Mouse (Mus musculus): Measurements from ENCODE around the gene Cacna1a.

Cacna1a gene

DNA sequence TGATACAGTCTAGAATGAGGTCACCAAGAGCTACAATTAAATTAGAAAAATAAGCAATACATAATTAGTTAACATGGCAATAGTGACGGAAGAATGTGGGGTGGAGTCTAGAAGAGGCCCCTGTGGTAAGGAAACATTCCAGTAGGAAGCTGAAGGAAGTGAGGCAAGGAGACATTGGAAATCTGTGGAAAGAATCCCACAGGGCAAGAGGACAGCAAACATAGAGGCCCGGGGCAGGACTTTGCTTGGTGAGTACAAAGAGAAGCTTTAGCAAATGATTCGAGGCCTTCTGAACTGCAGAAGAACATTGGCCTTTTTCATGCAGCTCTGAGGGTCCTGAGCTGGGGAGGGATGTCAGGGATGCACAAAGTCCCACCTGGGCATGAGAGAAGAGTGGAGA, at the start of gene Cacna1a:
Gene Cacna1a (plus strand): TSS at position 166 of the 400 bp plus-strand sequence.
- in situ Hi-C loops (cut with MboI; ENCODE audit: low pct_unique_long_range_greater_than_20kb in 1 of 2, low sequenced_read_pairs in 2 of 2, unreplicated experiment in 1 of 2), result no loop called here

DNA sequence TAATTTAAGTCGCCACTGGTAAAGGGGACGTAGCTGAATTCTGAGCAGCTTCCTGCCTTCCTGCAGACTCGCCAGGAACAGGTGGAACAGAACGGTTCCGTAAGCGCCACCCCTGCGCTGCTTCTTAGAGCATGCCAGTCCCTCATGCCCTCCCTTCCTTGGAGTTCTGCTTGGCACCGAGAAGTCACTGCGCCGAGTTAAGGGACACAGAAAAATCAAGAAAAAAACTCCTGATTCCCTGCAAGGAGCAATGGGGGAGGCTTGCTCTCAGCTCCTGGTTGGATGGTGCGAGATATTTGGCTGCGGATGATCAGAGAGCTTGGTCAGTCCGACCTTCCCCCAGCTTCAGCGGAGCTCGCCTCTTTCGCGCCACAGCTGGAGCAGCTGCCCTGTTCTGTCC, 49.7 kb upstream of the Cacna1a start:
- in situ Hi-C loops (cut with MboI; ENCODE audit: low pct_unique_long_range_greater_than_20kb in 1 of 2, low sequenced_read_pairs in 2 of 2, unreplicated experiment in 1 of 2), result no loop called here

DNA sequence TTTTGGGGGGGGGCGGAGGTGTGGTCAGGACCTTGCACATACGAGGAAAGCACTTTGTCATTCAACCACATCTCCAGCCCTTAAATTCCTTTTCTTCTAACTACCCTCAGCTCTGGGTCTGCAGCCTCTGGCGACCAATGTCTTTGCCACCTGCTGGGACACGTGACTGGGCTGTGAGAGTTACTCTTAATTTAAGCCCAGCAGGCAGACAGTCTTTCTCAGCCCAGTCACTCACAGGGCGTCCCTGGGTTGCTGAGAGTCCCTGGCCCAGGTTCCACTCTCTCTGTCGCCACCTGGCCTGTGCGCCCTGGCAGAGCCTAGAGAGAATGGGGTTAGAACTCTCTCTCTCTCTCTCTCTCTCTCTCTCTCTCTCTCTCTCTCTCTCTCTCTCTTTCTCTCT, 48.9 kb upstream of the Cacna1a start:
- in situ Hi-C loops (cut with MboI; ENCODE audit: low pct_unique_long_range_greater_than_20kb in 1 of 2, low sequenced_read_pairs in 2 of 2, unreplicated experiment in 1 of 2), result no loop called here

DNA sequence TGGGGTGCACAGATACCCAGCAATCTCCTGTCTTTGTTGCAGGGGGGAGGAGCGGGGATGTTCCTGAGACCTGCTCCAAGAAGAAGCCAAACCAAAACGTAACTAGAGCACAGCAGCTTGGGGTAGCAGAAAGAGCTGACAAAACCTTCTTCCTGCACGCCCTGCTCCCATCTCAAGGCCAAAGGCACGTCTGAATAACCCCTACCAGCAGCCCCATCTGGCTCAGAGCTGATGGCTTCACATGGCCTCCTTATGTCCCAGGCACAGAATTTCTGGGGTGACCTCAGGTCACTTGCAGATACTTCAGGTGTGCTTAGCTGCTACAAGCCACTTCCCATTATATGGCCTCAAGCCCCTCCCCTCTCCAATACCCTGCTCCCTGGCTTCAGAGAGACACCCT, 48.4 kb upstream of the Cacna1a start:
- in situ Hi-C loops (cut with MboI; ENCODE audit: low pct_unique_long_range_greater_than_20kb in 1 of 2, low sequenced_read_pairs in 2 of 2, unreplicated experiment in 1 of 2), result no loop called here

DNA sequence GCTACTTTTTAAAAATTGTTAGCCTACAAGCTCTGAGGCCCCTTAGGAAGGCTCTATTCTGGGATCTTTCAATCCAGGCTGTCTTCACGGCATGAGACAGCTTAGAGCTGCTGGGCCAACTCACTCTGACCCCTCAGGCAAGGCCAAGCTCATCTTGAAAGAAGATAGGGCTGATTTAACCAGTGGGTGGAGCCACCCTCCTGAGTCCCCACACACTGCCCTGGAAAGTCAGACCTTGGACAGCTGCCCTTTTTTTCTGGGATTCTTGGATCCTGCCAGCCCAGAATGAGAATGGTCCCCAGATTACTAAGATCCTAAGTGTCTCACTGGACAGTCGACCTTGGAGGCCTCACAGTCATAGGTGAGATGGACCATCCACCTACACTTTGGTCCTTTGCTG, 47.6 kb upstream of the Cacna1a start:
- in situ Hi-C loops (cut with MboI; ENCODE audit: low pct_unique_long_range_greater_than_20kb in 1 of 2, low sequenced_read_pairs in 2 of 2, unreplicated experiment in 1 of 2), result no loop called here

DNA sequence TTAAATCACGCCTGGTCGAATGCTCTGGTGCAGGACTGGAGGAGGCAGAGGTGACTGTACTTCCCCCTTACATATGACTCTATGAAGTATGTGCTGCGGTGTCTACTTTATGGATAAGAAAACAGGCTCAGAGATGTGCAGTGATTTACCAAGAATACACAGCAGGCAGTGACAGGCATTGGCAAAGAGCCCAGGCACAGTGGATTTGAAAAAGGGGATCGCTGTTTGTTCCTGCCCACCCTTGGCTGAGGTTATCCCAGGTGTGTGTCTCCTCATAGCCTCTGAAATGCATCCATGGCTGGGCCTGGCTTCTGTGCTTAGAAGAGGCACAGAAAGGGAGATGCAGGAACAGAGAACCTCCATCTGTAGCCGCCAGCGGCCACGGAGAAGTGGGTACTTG, 42.7 kb upstream of the Cacna1a start:
- in situ Hi-C loops (cut with MboI; ENCODE audit: low pct_unique_long_range_greater_than_20kb in 1 of 2, low sequenced_read_pairs in 2 of 2, unreplicated experiment in 1 of 2), result no loop called here

DNA sequence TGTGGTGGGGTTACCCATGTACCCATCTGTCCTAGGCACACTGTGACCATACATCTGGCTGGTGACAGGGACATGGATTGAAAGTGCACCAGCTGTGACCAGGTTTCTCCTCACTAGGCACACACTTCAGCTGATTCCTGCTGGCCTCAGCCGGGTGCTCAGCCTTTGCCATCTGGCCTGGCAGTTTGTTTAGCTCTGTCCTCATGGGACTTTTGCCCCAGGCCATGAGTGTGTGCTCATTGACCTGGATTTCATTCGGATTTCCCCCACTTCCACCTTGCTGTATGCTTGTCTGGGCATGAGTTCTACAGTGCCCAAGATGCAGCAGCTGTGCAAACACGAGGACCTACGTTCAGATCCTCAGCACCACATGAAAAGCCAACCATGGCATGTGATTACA, 41.8 kb upstream of the Cacna1a start:
- in situ Hi-C loops (cut with MboI; ENCODE audit: low pct_unique_long_range_greater_than_20kb in 1 of 2, low sequenced_read_pairs in 2 of 2, unreplicated experiment in 1 of 2), result no loop called here

DNA sequence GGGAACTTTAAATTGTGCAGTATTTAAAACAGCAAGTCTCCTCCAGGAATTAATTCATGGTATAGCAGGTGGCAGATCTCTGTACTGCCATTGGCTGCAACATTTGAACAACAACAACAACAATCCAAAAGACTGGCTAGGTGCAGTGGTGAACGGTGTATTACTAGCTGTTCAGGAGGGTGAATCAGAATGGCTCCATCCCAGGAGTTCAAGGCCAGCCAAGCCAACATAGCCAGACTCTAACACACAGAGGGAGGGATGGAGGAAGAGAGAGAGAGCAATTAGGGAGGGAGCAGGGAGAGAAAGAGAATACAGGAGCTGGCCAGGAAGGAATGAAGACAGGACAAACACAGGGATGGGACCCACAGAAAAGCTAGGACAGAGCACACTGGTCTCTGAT, 38.7 kb upstream of the Cacna1a start:
- in situ Hi-C loops (cut with MboI; ENCODE audit: low pct_unique_long_range_greater_than_20kb in 1 of 2, low sequenced_read_pairs in 2 of 2, unreplicated experiment in 1 of 2), result no loop called here

DNA sequence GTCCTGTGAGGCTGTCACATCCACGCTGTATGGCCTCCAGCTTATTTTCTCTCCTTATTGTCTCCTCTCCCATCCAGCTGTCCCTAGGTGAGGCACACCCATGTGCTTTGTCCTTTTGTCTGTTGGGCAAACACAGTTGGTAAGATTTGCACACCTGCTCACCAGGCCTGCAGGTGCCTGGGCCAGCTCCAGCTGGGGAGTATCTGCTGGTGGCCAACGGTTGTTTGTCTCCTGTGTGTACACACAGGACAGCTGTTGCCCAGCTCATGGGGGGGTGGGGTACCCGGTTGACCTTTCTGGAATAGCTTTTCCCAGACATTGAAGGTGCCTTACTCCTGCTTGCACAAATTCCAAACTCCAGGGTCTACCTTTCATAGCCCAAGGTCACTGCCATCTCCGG, 37.3 kb upstream of the Cacna1a start:
- in situ Hi-C loops (cut with MboI; ENCODE audit: low pct_unique_long_range_greater_than_20kb in 1 of 2, low sequenced_read_pairs in 2 of 2, unreplicated experiment in 1 of 2), result no loop called here

DNA sequence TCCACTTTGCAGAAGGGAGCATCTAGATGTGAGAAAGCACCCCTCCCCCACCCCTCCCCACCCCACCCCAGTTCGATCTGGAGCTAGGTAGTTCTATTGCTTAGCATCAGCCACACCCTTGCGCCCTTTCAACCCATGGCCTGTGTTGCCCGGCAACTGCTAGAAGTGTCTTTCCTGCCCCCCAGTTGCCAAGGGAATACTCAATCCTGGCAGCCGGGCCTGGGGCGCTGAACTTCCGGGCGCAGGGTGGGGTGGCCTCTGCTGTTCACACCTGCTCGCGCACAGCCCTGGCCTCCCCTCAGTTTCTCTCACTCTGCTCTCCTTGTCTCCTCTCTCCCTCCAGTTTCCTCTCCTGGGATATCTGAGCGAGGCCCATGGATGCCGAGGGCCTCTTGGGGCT, 31.8 kb upstream of the Cacna1a start:
- in situ Hi-C loops (cut with MboI; ENCODE audit: low pct_unique_long_range_greater_than_20kb in 1 of 2, low sequenced_read_pairs in 2 of 2, unreplicated experiment in 1 of 2), result loop anchor here in 1 of 2 experiments (5.0 kb wide), 1 partner anchor 64 kb away; no protein-coding TSS in a partner anchor

DNA sequence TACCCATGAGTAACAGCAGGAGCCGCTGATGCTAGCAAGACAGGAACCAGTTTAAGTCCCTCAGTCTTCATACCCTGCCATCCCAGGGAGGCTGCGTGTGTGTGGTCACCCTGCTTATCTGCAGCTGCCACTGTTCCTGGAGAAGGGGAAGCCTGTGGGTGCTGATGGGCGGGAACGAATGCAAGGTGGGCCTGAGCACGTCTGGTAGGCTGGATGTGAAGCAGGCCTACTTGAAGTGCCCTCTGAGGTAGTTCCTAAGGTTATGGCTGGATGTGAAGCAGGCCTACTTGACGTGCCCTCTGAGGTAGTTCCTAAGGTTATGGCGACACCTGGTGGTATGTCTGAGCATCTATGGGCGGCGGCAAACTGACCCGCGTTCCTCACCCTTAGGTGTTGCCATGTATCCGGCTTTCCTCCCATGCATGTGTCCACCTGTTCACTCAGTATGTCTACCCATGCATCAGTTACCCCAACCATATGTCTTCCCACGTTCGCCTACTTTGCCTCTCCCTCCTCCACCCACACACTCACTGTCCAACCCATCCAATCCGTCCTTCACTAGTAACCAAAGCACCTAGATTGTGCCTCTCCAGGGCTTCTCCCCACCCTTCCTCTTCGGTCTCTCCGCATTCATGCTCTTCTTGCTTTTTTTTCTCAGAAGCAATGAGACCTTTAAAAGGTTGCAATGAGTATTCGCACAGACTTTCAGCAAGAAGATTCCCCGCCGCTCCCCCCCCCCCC, 30.4 kb upstream of the Cacna1a start:
- in situ Hi-C loops (cut with MboI; ENCODE audit: low pct_unique_long_range_greater_than_20kb in 1 of 2, low sequenced_read_pairs in 2 of 2, unreplicated experiment in 1 of 2), result loop anchor here in 1 of 2 experiments (5.0 kb wide), 1 partner anchor 66 kb away; no protein-coding TSS in a partner anchor

DNA sequence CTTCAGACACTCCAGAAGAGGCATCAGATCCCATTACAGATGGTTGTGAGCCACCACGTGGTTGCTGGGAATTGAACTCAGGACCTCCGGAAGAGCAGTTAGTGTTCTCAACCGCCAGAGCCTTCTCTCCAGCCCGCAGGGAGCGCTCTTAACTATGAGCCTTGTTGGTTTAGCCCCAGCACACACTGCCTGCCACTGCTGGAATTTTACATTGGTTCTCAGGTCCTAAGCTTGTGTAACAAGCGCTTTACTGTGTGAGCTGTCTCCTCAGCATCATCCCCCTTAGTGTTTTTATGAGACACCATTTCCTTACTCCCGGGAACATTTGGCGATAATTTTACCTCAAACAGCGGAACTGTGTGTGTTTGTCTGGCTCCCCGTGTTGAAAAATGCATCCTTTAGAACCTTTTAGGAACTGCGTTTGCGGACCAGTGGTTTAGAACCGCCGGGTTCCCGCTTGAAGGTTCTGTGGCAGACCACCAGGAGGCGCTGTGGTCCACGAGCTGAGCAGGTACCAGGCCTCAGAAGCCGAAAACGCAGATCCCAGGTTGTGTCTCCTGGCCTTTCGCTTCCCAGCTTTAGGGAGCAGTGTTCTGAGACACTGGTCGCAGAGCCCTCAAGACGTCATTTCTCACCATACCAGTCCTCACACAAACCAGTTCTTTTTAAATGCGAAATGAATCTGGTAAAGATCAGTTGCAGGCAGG, 24.7 kb upstream of the Cacna1a start:
- in situ Hi-C loops (cut with MboI; ENCODE audit: low pct_unique_long_range_greater_than_20kb in 1 of 2, low sequenced_read_pairs in 2 of 2, unreplicated experiment in 1 of 2), result loop anchor here (5.0 to 10.0 kb wide), 5 partner anchors 71 to 251 kb away; no protein-coding TSS in a partner anchor

DNA sequence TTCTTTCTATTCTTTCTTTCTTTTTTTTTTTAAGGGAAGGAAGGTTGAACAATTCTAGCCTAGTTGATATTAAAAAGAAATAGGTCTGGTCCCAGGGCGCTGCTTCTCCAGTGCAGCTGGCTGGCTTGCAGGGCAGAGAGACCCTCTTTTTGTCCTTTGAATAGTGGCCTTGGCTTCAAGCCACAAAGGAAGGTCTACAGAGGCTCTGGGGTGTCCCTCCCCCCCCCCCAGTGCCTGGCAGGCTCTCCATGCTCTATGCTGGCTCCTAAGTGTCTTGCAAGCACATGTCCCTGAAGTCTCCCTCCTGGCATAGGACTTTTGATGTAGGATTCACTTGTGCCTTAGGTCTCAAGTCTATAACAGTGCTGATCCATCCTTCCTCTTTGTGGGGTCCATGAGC, 23.0 kb upstream of the Cacna1a start:
- in situ Hi-C loops (cut with MboI; ENCODE audit: low pct_unique_long_range_greater_than_20kb in 1 of 2, low sequenced_read_pairs in 2 of 2, unreplicated experiment in 1 of 2), result loop anchor here (10.0 kb wide), 2 partner anchors 140 to 250 kb away; no protein-coding TSS in a partner anchor

DNA sequence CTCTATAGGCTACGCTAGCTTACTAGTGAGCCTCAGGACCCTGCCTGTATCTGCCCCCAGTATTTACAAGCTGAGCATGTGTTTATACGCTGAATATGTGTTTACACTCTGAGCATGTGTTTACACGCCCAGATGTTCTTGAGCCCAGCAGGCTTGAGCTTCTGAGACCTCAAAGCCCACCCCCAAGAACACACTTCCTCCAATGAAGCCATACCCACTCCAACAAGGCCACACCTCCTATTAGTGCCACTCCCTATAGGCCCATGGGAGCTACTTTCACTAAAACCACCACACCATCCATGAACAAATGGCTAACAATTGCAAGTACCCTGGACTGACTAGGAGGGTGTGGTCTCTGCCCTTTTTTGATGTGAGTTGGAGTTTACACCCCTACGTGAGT, 17.3 kb upstream of the Cacna1a start:
- in situ Hi-C loops (cut with MboI; ENCODE audit: low pct_unique_long_range_greater_than_20kb in 1 of 2, low sequenced_read_pairs in 2 of 2, unreplicated experiment in 1 of 2), result no loop called here

DNA sequence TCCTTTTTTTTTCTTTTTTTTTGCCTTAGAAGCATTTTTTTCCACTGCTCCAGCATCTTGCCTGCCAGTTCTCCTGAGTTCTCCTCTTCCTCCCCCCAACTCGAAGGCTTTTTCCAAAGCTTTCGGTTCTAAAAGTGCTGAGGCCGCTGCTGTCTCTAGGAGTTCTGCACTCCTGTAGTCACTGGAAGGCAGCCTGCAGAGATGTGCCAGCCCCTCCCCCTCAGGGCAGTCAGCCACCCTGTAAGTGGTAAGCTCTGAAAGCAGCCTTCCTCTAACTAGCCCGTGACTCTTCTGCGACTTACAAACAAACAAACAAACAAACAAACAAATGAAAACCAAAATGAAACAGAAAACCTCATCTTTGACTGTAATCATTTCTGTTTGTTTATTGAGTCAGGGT, 13.2 kb upstream of the Cacna1a start:
- in situ Hi-C loops (cut with MboI; ENCODE audit: low pct_unique_long_range_greater_than_20kb in 1 of 2, low sequenced_read_pairs in 2 of 2, unreplicated experiment in 1 of 2), result no loop called here

DNA sequence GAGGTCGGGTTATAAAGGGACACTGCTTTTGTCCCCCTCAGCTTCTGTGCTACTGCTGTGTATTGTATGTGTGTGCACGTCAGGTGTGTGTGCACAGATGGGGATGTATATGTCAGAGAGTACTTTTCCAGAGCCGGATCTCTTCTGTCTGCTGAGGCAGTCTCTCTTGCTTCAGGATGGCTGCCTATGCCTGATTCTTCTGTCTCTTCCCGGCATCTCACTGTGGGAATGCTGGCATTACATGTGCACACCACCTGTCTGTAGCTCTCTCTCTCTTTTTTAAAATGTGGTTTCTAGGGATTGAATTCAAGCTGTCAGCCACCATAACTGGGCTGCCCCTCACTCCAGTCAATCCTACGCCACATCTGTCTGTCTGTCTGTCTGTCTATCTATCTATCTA, 12.4 kb upstream of the Cacna1a start:
- in situ Hi-C loops (cut with MboI; ENCODE audit: low pct_unique_long_range_greater_than_20kb in 1 of 2, low sequenced_read_pairs in 2 of 2, unreplicated experiment in 1 of 2), result no loop called here

DNA sequence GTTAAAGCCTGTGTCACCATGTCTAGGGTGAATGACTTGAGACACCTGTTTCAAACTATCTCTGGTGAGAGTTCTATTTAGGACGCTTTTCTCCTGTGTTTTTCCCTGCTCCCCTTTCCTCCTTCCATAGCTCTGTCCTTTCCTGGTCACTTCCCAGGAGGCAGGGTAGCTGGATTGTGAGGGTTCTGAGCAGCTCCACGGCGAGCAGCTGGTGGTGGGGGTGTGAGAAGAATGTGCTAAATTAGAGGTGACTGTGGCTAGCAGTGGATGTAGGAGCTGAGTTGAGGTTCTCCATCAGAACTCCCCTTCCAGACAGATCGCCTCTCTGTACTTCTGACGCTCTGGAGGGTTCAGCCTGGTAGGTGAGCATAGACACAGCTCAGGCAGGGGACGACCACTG, 11.7 kb upstream of the Cacna1a start:
- in situ Hi-C loops (cut with MboI; ENCODE audit: low pct_unique_long_range_greater_than_20kb in 1 of 2, low sequenced_read_pairs in 2 of 2, unreplicated experiment in 1 of 2), result no loop called here

DNA sequence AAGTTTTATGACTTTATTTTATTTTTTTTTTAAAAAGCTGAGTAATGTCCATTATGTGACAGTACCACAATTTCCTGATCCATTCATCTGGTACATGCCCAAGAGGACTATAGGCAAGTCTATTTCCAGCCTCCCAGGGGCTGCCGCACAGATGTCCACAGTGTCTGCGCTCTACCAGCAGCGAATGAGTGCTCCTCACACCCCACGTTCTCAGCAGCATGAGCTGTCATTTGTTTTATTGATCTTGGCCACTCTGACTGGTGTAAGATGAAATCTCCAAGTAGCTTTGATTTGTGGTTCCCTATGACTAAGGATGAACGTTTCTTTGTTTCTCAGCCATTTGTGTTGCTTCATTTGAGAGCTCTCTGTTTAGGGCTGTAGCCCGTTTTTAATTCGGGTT, 6.6 kb upstream of the Cacna1a start:
- in situ Hi-C loops (cut with MboI; ENCODE audit: low pct_unique_long_range_greater_than_20kb in 1 of 2, low sequenced_read_pairs in 2 of 2, unreplicated experiment in 1 of 2), result no loop called here

DNA sequence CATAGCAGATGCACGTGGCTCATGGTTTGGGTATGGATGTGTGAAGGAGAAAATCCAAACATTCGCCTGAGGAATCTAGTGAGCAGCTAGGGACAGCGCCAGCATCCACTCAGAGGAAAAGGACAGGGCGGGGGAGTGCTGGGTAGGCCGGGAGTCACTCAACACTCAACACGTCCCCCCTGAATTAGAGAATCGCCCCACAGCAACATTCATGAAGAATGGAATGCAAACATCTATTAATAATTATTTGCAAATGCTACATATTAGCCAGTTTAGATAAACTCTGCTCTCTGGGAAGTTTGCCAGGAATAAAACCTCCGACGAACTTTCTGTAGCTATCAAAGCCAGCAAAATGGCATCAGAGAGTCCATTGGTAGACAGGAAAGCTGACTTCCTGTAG, 533 bp downstream of the Cacna1a start:
- in situ Hi-C loops (cut with MboI; ENCODE audit: low pct_unique_long_range_greater_than_20kb in 1 of 2, low sequenced_read_pairs in 2 of 2, unreplicated experiment in 1 of 2), result no loop called here

DNA sequence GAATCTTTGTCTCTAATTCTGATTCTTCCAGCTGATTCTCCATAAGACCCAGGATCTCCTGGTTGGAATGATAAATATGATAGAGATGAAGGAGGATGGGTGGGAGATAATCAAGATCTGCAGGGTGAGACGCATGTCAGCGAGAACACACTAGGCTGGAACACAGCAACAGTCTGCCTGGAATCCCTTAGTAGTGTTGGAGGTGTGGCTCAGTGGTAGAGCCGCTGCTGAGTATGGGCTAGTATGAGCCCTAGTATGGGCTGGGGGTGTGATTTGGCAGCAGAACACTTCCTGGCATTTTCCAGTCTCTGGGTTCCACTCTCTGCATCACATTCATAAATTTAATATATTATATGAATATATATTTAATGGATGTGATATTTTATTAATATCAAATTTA, 933 bp downstream of the Cacna1a start:
- in situ Hi-C loops (cut with MboI; ENCODE audit: low pct_unique_long_range_greater_than_20kb in 1 of 2, low sequenced_read_pairs in 2 of 2, unreplicated experiment in 1 of 2), result no loop called here
